Mouse (Mus musculus): ENCODE results near the gene Ralbp1. TPM values are rescaled to one million over a fixed set of nuclear protein-coding genes. Genes with fewer than 3 reads are reported as not detected.
A peak's percentile ranks its signal among the peaks of the same experiment; 100 is the strongest.

The Ralbp1 gene
- polyA plus RNA-seq (2016; fragmentation: Nextera tagmentation; extraction: Ambion mirVana): 48.6 and 50.0 TPM in 2 replicates

GRCm38 (mm10) chr17:65885697-65886529, at the start of gene Ralbp1:
Gene Ralbp1, minus strand, starts transcription at chr17:65885798.
- H3K27me3 ChIP-seq (ENCODE audit: poor library complexity, severe bottlenecking): no peaks in the 10 kb centered on the region
- H3K4me1 ChIP-seq: peaks cover 30% of the 10 kb centered on the region
- DNase-seq (ENCODE audit: extremely low spot score, low spot score): peak; percentile 27
- WGBS: 18% methylated on average over 14 of the region's 14 CpGs
- H3K36me3 ChIP-seq (replicated peaks): no peaks in the 10 kb centered on the region
- H3K4me3 ChIP-seq: peak within 1 kb of the TSS; percentile 73
- H3K9me3 ChIP-seq: no peaks in the 10 kb centered on the region
- peak within 1 kb of the TSS; percentile 94 for H3K27ac ChIP-seq

- peaks cover 10% of the 10 kb centered on the region for H3K4me1 ChIP-seq
- no peaks in the 10 kb centered on the region for H3K27me3 ChIP-seq (ENCODE audit: poor library complexity, severe bottlenecking)
- no peak overlapping the region for H3K27ac ChIP-seq
- WGBS: 92% methylated on average over 2 of the region's 2 CpGs
- H3K9me3 ChIP-seq: no peaks in the 10 kb centered on the region
- no peak for DNase-seq (ENCODE audit: extremely low spot score, low spot score)
- H3K36me3 ChIP-seq (replicated peaks): peaks cover 75% of the 10 kb centered on the region
- no peak overlapping the region for H3K4me3 ChIP-seq
These were observed 48.1 kb upstream of the Ralbp1 start for GRCm38 (mm10) chr17:65933741-65934140.

DNA sequence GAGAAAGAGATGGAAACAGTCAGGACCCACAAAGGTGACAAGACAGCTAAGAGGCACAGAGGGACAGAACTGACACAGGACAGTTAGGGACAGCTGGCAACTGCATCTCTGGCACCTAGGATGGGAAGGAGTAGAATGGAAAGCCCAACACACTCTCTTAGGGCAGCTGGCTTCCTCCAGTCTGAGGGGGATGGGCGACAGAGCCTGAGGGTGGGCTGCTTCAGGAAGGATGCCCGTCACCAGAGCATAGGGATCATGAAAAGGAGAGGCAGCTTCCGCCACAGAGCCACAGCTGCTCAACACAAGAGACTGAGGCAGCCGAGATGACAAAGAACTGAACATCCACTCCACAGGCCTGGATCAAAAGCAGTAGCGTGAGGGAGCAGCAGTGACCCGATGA, 45.9 kb upstream of the Ralbp1 start:
- Histone ChIP-seq H3K9me3 (no peaks in the 10 kb centered on the region), H3K4me1 (peaks cover 10% of the 10 kb centered on the region), H3K27ac (peak overlapping the region; percentile 72), H3K4me3 (no peak overlapping the region), H3K36me3 (replicated peaks) (peaks cover 81% of the 10 kb centered on the region), H3K27me3 (ENCODE audit: poor library complexity, severe bottlenecking) (no peaks in the 10 kb centered on the region)
- WGBS: 52% methylated on average over 6 of the region's 6 CpGs
- DNase-seq (ENCODE audit: extremely low spot score, low spot score): no peak

DNA sequence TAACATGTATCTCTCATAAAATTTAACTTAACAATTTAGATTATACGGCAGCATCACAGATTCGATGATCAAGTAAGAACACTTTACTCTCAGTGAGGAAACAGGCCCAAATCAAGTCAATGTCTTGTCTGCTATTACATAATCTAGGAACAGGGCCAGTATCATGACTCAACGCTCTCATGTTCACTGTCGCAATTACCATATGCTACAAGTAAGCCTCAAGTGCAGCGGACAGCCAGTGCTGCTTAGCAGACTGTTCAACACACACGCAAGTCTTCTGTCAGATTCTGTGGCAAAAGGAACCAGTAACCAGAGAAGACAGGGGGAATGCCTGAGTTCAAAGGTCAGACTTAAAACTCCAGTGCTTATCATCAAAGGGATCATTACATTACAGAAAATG, 45.4 kb upstream of the Ralbp1 start:
- H3K9me3 ChIP-seq: no peaks in the 10 kb centered on the region
- H3K4me1 ChIP-seq: peaks cover 10% of the 10 kb centered on the region
- WGBS: 88% methylated on average over 6 of the region's 6 CpGs
- peaks cover 81% of the 10 kb centered on the region for H3K36me3 ChIP-seq (replicated peaks)
- H3K4me3 ChIP-seq: no peak overlapping the region
- H3K27me3 ChIP-seq (ENCODE audit: poor library complexity, severe bottlenecking): no peaks in the 10 kb centered on the region
- DNase-seq (ENCODE audit: extremely low spot score, low spot score): no peak
- H3K27ac ChIP-seq: peak overlapping the region; percentile 72; the same call in 1 of the 2 replicates

DNA sequence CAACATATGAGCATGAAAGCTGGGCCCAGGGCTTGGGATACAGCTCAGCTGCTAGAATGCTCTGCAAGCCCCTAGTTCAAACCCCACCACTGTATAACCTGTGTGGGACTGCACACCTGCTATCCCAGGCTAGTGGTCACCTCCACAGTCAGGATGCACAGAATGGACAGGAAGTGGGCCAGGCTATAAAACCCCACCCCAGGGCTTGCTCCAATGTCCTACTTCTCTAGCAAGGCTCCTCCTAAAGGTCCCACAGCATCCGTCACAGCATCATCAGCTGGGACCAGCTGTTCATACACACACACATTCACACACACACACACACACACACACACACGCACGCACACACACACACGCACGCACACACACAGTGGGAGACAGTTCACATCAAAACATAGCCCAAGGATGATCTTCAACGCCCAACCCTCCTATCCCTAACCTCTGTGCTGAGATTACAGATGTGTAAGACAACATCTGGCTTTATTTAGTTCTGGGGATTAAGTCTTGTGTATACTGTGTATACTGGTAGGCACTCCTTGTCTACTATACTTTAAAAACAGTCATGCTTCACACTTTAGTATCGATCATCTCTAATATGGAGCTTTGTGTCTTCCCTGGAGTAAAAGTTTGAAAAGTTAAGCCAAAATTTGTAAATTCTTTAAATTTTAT, 44.7 kb upstream of the Ralbp1 start:
- Histone ChIP-seq H3K27ac (no peak overlapping the region), H3K36me3 (replicated peaks) (peaks cover 81% of the 10 kb centered on the region), H3K4me3 (no peak overlapping the region), H3K9me3 (no peaks in the 10 kb centered on the region), H3K4me1 (peaks cover 10% of the 10 kb centered on the region), H3K27me3 (ENCODE audit: poor library complexity, severe bottlenecking) (no peaks in the 10 kb centered on the region)
- no peak for DNase-seq (ENCODE audit: extremely low spot score, low spot score)
- WGBS: 83% methylated on average over 7 of the region's 7 CpGs

- Histone ChIP-seq H3K36me3 (replicated peaks) (peaks cover 80% of the 10 kb centered on the region), H3K4me3 (no peak overlapping the region), H3K27me3 (ENCODE audit: poor library complexity, severe bottlenecking) (no peaks in the 10 kb centered on the region), H3K27ac (no peak overlapping the region), H3K9me3 (no peaks in the 10 kb centered on the region), H3K4me1 (peaks cover 10% of the 10 kb centered on the region)
- WGBS: 86% methylated on average over 22 of the region's 22 CpGs
- no peak for DNase-seq (ENCODE audit: extremely low spot score, low spot score)
These were observed 43.9 kb upstream of the Ralbp1 start for GRCm38 (mm10) chr17:65929319-65929978.

- peaks cover 79% of the 10 kb centered on the region for H3K36me3 ChIP-seq (replicated peaks)
- WGBS: 90% methylated on average over 4 of the region's 4 CpGs
These were observed 41.5 kb upstream of the Ralbp1 start for GRCm38 (mm10) chr17:65927077-65927476.

DNA sequence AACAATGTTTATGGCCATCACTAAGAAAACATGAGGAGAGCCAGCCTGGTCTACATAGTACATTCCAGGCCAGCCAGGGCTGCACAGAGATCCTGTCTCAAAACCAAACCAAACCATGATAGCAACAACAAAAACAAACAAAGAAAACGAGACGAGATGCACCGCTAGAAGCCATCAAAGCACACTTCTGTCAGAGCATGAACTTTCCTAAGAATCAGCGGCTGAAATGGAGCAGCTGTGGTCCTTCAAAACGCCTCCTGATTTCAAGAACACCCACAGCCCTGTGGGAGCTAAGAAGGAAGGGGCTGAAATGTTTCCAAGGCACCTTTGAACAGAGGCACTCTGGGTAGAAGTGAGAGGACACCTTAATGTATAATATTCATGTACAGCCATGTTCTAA, 38.6 kb upstream of the Ralbp1 start:
- Histone ChIP-seq H3K4me1 (no peaks in the 10 kb centered on the region), H3K36me3 (replicated peaks) (peaks cover 85% of the 10 kb centered on the region), H3K4me3 (no peak overlapping the region), H3K27me3 (ENCODE audit: poor library complexity, severe bottlenecking) (no peaks in the 10 kb centered on the region), H3K27ac (no peak overlapping the region), H3K9me3 (no peaks in the 10 kb centered on the region)
- WGBS: 87% methylated on average over 5 of the region's 5 CpGs
- no peak for DNase-seq (ENCODE audit: extremely low spot score, low spot score)

More at GRCm38 (mm10) chr17:65927077-65927476, 41.5 kb upstream of the Ralbp1 start:
- H3K4me1 ChIP-seq: peaks cover 10% of the 10 kb centered on the region
- DNase-seq (ENCODE audit: extremely low spot score, low spot score): no peak
- H3K4me3 ChIP-seq: no peak overlapping the region
- no peaks in the 10 kb centered on the region for H3K9me3 ChIP-seq
- H3K27me3 ChIP-seq (ENCODE audit: poor library complexity, severe bottlenecking): no peaks in the 10 kb centered on the region
- no peak overlapping the region for H3K27ac ChIP-seq

- Histone ChIP-seq H3K27me3 (ENCODE audit: poor library complexity, severe bottlenecking) (no peaks in the 10 kb centered on the region), H3K36me3 (replicated peaks) (peaks cover 74% of the 10 kb centered on the region)
- DNase-seq (ENCODE audit: extremely low spot score, low spot score): no peak
These were observed 36.4 kb upstream of the Ralbp1 start for GRCm38 (mm10) chr17:65921975-65922374.

DNA sequence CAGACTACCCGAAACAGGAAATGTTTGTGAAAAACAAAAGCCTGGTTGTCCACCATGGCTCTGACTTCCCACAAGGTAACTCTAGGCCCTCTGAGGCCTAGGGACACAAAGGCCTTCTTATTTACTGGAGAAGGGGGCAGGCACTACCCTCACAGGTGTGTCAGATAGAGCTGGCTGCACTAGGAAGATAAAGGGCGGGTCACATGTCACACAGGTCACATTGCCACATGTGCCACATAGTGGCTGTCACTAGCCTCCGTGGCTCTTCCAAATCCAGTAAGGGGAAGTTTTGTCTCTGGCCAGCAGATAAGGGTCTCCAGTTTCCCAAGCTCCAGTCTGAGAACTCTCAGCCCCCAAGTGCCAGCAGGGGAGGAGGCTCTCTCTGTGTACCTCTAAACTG, 33.6 kb upstream of the Ralbp1 start:
- no peak for DNase-seq (ENCODE audit: extremely low spot score, low spot score)
- peaks cover 48% of the 10 kb centered on the region for H3K36me3 ChIP-seq (replicated peaks)
- H3K27me3 ChIP-seq (ENCODE audit: poor library complexity, severe bottlenecking): no peaks in the 10 kb centered on the region
- H3K27ac ChIP-seq: no peak overlapping the region
- peaks cover 19% of the 10 kb centered on the region for H3K4me1 ChIP-seq
- H3K4me3 ChIP-seq: no peak overlapping the region
- WGBS: 76% methylated on average over 3 of the region's 3 CpGs
- no peaks in the 10 kb centered on the region for H3K9me3 ChIP-seq

More at GRCm38 (mm10) chr17:65921975-65922374, 36.4 kb upstream of the Ralbp1 start:
- 76% methylated on average over 6 of the region's 6 CpGs for WGBS
- no peaks in the 10 kb centered on the region for H3K9me3 ChIP-seq
- H3K4me3 ChIP-seq: no peak overlapping the region
- no peak overlapping the region for H3K27ac ChIP-seq
- peaks cover 1% of the 10 kb centered on the region for H3K4me1 ChIP-seq

DNA sequence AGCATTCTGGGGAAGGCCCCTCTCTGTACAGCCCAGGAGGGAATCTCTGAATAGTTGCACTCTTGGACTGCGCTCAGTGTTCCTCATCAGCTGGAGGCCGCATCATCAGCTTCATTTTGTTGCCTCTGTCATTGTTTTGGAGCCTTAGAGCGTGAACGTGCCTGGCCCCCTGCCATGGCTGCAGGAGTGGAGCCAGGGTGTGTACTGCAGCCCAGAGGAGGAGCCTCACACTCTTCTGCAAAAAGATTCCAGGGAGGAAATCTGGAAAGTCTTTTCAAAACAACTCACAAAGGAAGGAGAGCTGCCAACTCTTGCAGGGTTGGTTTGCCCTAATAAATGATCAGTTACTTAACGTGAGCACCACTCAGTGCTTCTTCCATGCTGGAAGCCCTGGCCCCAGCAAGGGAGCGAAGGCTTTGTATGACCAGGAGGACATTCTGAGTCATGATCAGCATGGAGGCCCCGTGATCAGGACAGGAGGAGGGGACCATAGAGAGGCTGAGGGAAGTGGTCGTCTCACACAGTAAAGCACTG, 30.6 kb upstream of the Ralbp1 start:
- Histone ChIP-seq H3K9me3 (no peaks in the 10 kb centered on the region), H3K27ac (peak overlapping the region; percentile 81), H3K4me1 (peaks cover 31% of the 10 kb centered on the region), H3K27me3 (ENCODE audit: poor library complexity, severe bottlenecking) (no peaks in the 10 kb centered on the region), H3K4me3 (0 out of 2 replicates have a peak overlapping the region, but pooled peaks have one; percentile 2), H3K36me3 (replicated peaks) (peaks cover 19% of the 10 kb centered on the region)
- no peak for DNase-seq (ENCODE audit: extremely low spot score, low spot score)
- 30% methylated on average over 8 of the region's 8 CpGs for WGBS

- H3K36me3 ChIP-seq (replicated peaks): peaks cover 9% of the 10 kb centered on the region
- no peak overlapping the region for H3K27ac ChIP-seq
- peaks cover 33% of the 10 kb centered on the region for H3K4me1 ChIP-seq
- no peaks in the 10 kb centered on the region for H3K9me3 ChIP-seq
- DNase-seq (ENCODE audit: extremely low spot score, low spot score): no peak
- H3K4me3 ChIP-seq: no peak overlapping the region
- WGBS: 47% methylated on average over 6 of the region's 6 CpGs
- H3K27me3 ChIP-seq (ENCODE audit: poor library complexity, severe bottlenecking): no peaks in the 10 kb centered on the region
These were observed 28.5 kb upstream of the Ralbp1 start for GRCm38 (mm10) chr17:65914083-65914482.
